Mouse (Mus musculus) limb, embryonic 15.5 days (tissue): ENCODE results near the gene Cutal. TPM values are rescaled to one million over a fixed set of nuclear protein-coding genes. Genes with fewer than 3 reads are reported as not detected.
"Not testable (repeated sequence)": the region's sequence is repeated elsewhere in the genome, so short reads cannot be mapped to it uniquely, and the experiment has no call there.

Experiments used
- ATAC-seq: fragments of 200-750 bp; cut with Nextera tagmentation; 2 replicates; pipeline ENCODE4 v1.8.0; 2017; ENCODE audit warnings: low read depth, moderate TSS enrichment; ENCODE audit not compliant: insufficient number of reproducible peaks, low FRiP score, low TSS enrichment
- H3K27ac ChIP-seq: fragments of 300-500 bp; sonication (generic); 2 replicates; pipeline ENCODE4 v1.5.1; 2015; ENCODE audit warnings: moderate library complexity, mild to moderate bottlenecking, inconsistent platforms
- H3K27me3 ChIP-seq: fragments of 300-500 bp; sonication (generic); 2 replicates; pipeline ENCODE4 v1.6.1; 2015; ENCODE audit warnings: inconsistent platforms
- H3K36me3 ChIP-seq: fragments of 300-500 bp; sonication (generic); 2 replicates; pipeline ENCODE4 v1.6.1; 2015; ENCODE audit warnings: inconsistent platforms
- H3K4me1 ChIP-seq: fragments of 300-500 bp; sonication (generic); 2 replicates; pipeline ENCODE4 v1.6.1; 2015; ENCODE audit warnings: inconsistent platforms
- H3K4me2 ChIP-seq: fragments of 300-500 bp; sonication (generic); 2 replicates; pipeline ENCODE4 v1.6.1; 2015; ENCODE audit warnings: mild to moderate bottlenecking, inconsistent platforms
- H3K4me3 ChIP-seq: fragments of 300-500 bp; sonication (generic); 2 replicates; pipeline ENCODE4 v1.5.1; 2015; ENCODE audit warnings: mild to moderate bottlenecking, inconsistent platforms
- H3K9ac ChIP-seq: fragments of 300-500 bp; sonication (generic); 2 replicates; pipeline ENCODE4 v1.6.1; 2015; ENCODE audit warnings: inconsistent platforms
- H3K9me3 ChIP-seq: fragments of 300-500 bp; sonication (generic); 2 replicates; pipeline ENCODE4 v1.6.1; 2016; ENCODE audit warnings: inconsistent platforms
- WGBS: fragments of 180-500 bp; shearing (Covaris S2); methylation state at CpG from one replicate; pipeline ENCODE4 v1.1.7; 2015; 5-methylcytosine and 5-hydroxymethylcytosine counted together
- polyA plus RNA-seq: library from polyadenylated mRNA; unstranded; fragments of >200 nt; fragmentation: Nextera tagmentation; extraction: Ambion mirVana; gene quantifications from 2 replicates; pipeline ENCODE4 v1.2.1, GENCODE M21; 2015

Gene Cutal
- polyA plus RNA-seq, result 0.18 TPM in 1 of 2 replicates, not detected in the other

GRCm38 (mm10) chr2:34874271-34874670 is at the start of gene Cutal:
Cutal (plus strand) TSS chr2:34874396.
- no peak for ATAC-seq
- 3% methylated on average over 14 of the region's 14 CpGs for WGBS
- 0 out of 2 replicates have a peak within 1 kb of the TSS, but pooled peaks have one; percentile 1 for H3K4me3 ChIP-seq
- no peak within 1 kb of the TSS for H3K27ac ChIP-seq
- H3K4me1 ChIP-seq, result peaks cover 18% of the 10 kb centered on the region
- H3K36me3 ChIP-seq, result no peaks in the 10 kb centered on the region
- no peaks in the 10 kb centered on the region for H3K9me3 ChIP-seq
- peaks cover 37% of the 10 kb centered on the region for H3K27me3 ChIP-seq
- H3K9ac ChIP-seq, result no peak within 1 kb of the TSS
- peak within 1 kb of the TSS; percentile 24; the same call in 1 of the 2 replicates for H3K4me2 ChIP-seq

- Histone ChIP-seq H3K27me3 (no peaks in the 10 kb centered on the region), H3K27ac (peak within 1 kb of the TSS; percentile 77), H3K9me3 (no peaks in the 10 kb centered on the region; the same call in 1 of the 2 replicates), H3K36me3 (peaks cover 17% of the 10 kb centered on the region), H3K4me3 (peak within 1 kb of the TSS; percentile 98), H3K4me2 (peak within 1 kb of the TSS; percentile 83), H3K9ac (peak within 1 kb of the TSS; percentile 99), H3K4me1 (peaks cover 16% of the 10 kb centered on the region)
- WGBS, result under 1% methylated on average over 56 of the region's 57 CpGs
- ATAC-seq, result peak; percentile 90
Observed at GRCm38 (mm10) chr2:34825827-34826459, 48.3 kb upstream of the Cutal start, which contains the start of gene Fbxw2. Fbxw2 (minus strand) TSS chr2:34826311.

- Histone ChIP-seq H3K4me1 (peaks cover 16% of the 10 kb centered on the region), H3K36me3 (peaks cover 12% of the 10 kb centered on the region), H3K9me3 (no peaks in the 10 kb centered on the region; the same call in 1 of the 2 replicates), H3K4me2 (peak overlapping the region; percentile 83), H3K4me3 (peak overlapping the region; percentile 98), H3K9ac (peak overlapping the region; percentile 99), H3K27ac (peak overlapping the region; percentile 77), H3K27me3 (no peaks in the 10 kb centered on the region)
- no peak for ATAC-seq
- WGBS, result 34% methylated on average over 20 of the region's 21 CpGs
Observed at GRCm38 (mm10) chr2:34826460-34827231, 47.5 kb upstream of the Cutal start.

GRCm38 (mm10) chr2:34827591-34827990 is 46.6 kb upstream of the Cutal start:
- Histone ChIP-seq H3K4me3 (no peak overlapping the region), H3K27ac (peak overlapping the region; percentile 47; the same call in 1 of the 2 replicates), H3K9ac (no peak overlapping the region), H3K4me2 (no peak overlapping the region), H3K27me3 (no peaks in the 10 kb centered on the region), H3K9me3 (no peaks in the 10 kb centered on the region; the same call in 1 of the 2 replicates), H3K4me1 (peaks cover 16% of the 10 kb centered on the region), H3K36me3 (peaks cover 5% of the 10 kb centered on the region)
- WGBS, result 87% methylated on average over 4 of the region's 4 CpGs
- ATAC-seq, result no peak

GRCm38 (mm10) chr2:34828026-34828425 is 46.2 kb upstream of the Cutal start:
- Histone ChIP-seq H3K4me2 (no peak overlapping the region), H3K9me3 (no peaks in the 10 kb centered on the region; the same call in 1 of the 2 replicates), H3K36me3 (0 out of 2 replicates have a peak, but pooled peaks cover 3% of the 10 kb centered on the region), H3K27me3 (no peaks in the 10 kb centered on the region), H3K4me3 (no peak overlapping the region), H3K27ac (peak overlapping the region; percentile 47; the same call in 1 of the 2 replicates), H3K9ac (no peak overlapping the region), H3K4me1 (peaks cover 16% of the 10 kb centered on the region)
- ATAC-seq, result no peak
- 79% methylated on average over 1 of the region's 1 CpGs for WGBS

- WGBS, result 95% methylated on average over 17 of the region's 17 CpGs
- ATAC-seq, H3K27me3 ChIP-seq: not testable (repeated sequence)
Observed at GRCm38 (mm10) chr2:34830066-34830465, 44.1 kb upstream of the Cutal start.

GRCm38 (mm10) chr2:34832766-34833457 is 41.3 kb upstream of the Cutal start, which contains the start of gene Gm34653:
Gm34653 (plus strand) TSS chr2:34833007.
- ATAC-seq, H3K9ac ChIP-seq, H3K27ac ChIP-seq, H3K4me2 ChIP-seq, H3K4me1 ChIP-seq, H3K36me3 ChIP-seq, H3K4me3 ChIP-seq, H3K27me3 ChIP-seq, H3K9me3 ChIP-seq: not testable (repeated sequence)
- WGBS, result 68% methylated on average over 11 of the region's 11 CpGs

More at GRCm38 (mm10) chr2:34830066-34830465, 44.1 kb upstream of the Cutal start:
- not testable (repeated sequence) for H3K9ac ChIP-seq, H3K4me1 ChIP-seq, H3K4me2 ChIP-seq, H3K36me3 ChIP-seq, H3K27ac ChIP-seq, H3K9me3 ChIP-seq, H3K4me3 ChIP-seq

GRCm38 (mm10) chr2:34833624-34834023 is 40.6 kb upstream of the Cutal start:
- 86% methylated on average over 17 of the region's 17 CpGs for WGBS
- no peak overlapping the region for H3K9ac ChIP-seq
- ATAC-seq, result no peak

GRCm38 (mm10) chr2:34835669-34836068 is 38.5 kb upstream of the Cutal start:
- WGBS, result 80% methylated on average over 3 of the region's 3 CpGs
- no peak overlapping the region for H3K9ac ChIP-seq
- no peak overlapping the region for H3K4me2 ChIP-seq
- H3K27me3 ChIP-seq, result no peaks in the 10 kb centered on the region
- H3K27ac ChIP-seq, result no peak overlapping the region
- ATAC-seq, result no peak
- H3K4me1 ChIP-seq, result no peaks in the 10 kb centered on the region
- H3K9me3 ChIP-seq, result no peaks in the 10 kb centered on the region
- H3K4me3 ChIP-seq, result no peak overlapping the region
- H3K36me3 ChIP-seq, result no peaks in the 10 kb centered on the region

More at GRCm38 (mm10) chr2:34833624-34834023, 40.6 kb upstream of the Cutal start:
- H3K4me1 ChIP-seq, result no peaks in the 10 kb centered on the region
- H3K4me3 ChIP-seq, result no peak overlapping the region
- no peaks in the 10 kb centered on the region for H3K27me3 ChIP-seq
- H3K27ac ChIP-seq, result no peak overlapping the region
- no peaks in the 10 kb centered on the region for H3K36me3 ChIP-seq
- H3K9me3 ChIP-seq, result no peaks in the 10 kb centered on the region; the same call in 1 of the 2 replicates
- no peak overlapping the region for H3K4me2 ChIP-seq

GRCm38 (mm10) chr2:34840143-34840542 is 34.1 kb upstream of the Cutal start:
- not testable (repeated sequence) for H3K4me2 ChIP-seq, H3K27me3 ChIP-seq, ATAC-seq, H3K9ac ChIP-seq, H3K27ac ChIP-seq, H3K4me1 ChIP-seq, H3K4me3 ChIP-seq, H3K9me3 ChIP-seq, H3K36me3 ChIP-seq
- 81% methylated on average over 5 of the region's 5 CpGs for WGBS

- no peak for ATAC-seq
- H3K4me1 ChIP-seq, result no peaks in the 10 kb centered on the region
- H3K4me3 ChIP-seq, result no peak overlapping the region
- no peak overlapping the region for H3K4me2 ChIP-seq
- H3K9me3 ChIP-seq, result no peaks in the 10 kb centered on the region
- WGBS, result 83% methylated on average over 8 of the region's 8 CpGs
- H3K27me3 ChIP-seq, result no peaks in the 10 kb centered on the region
- no peak overlapping the region for H3K9ac ChIP-seq
- H3K36me3 ChIP-seq, result no peaks in the 10 kb centered on the region
- no peak overlapping the region for H3K27ac ChIP-seq
Observed at GRCm38 (mm10) chr2:34841706-34842105, 32.5 kb upstream of the Cutal start.
